Mouse (Mus musculus): ENCODE results near the gene Pfkfb2. TPM values are rescaled to one million over a fixed set of nuclear protein-coding genes. Genes with fewer than 3 reads are reported as not detected.

The Pfkfb2 gene
- polyA plus RNA-seq, 1 experiment from 2014 or later: 25.5 TPM

- no peak overlapping the region for H3K4me3 ChIP-seq
- H3K4me1 ChIP-seq: no peaks in the 10 kb centered on the region
- H3K9ac ChIP-seq: no peak overlapping the region
- ATAC-seq (replicated peaks): no peak
- H3K27me3 ChIP-seq (replicated peaks): no peaks in the 10 kb centered on the region
- no peak overlapping the region for H3K27ac ChIP-seq
- no peaks in the 10 kb centered on the region for H3K9me3 ChIP-seq
- H3K36me3 ChIP-seq (replicated peaks): no peaks in the 10 kb centered on the region
- 95% methylated on average over 3 of the region's 3 CpGs for WGBS
- H3K4me2 ChIP-seq: no peak overlapping the region
Observed at GRCm38 (mm10) chr1:130745591-130745990, 16.5 kb upstream of the Pfkfb2 start.

- 90% methylated on average over 5 of the region's 5 CpGs for WGBS
- no peak for ATAC-seq (replicated peaks)
Observed at GRCm38 (mm10) chr1:130744961-130745360, 15.9 kb upstream of the Pfkfb2 start.

GRCm38 (mm10) chr1:130744217-130744616, 15.2 kb upstream of the Pfkfb2 start:
- no peak overlapping the region for H3K4me3 ChIP-seq
- H3K36me3 ChIP-seq (replicated peaks): no peaks in the 10 kb centered on the region
- 84% methylated on average over 2 of the region's 2 CpGs for WGBS
- ATAC-seq (replicated peaks): no peak
- no peaks in the 10 kb centered on the region for H3K4me1 ChIP-seq
- no peak overlapping the region for H3K27ac ChIP-seq
- no peaks in the 10 kb centered on the region for H3K9me3 ChIP-seq
- no peak overlapping the region for H3K9ac ChIP-seq
- H3K27me3 ChIP-seq (replicated peaks): no peaks in the 10 kb centered on the region
- H3K4me2 ChIP-seq: no peak overlapping the region

More at GRCm38 (mm10) chr1:130744961-130745360, 15.9 kb upstream of the Pfkfb2 start:
- no peak overlapping the region for H3K4me2 ChIP-seq
- H3K9me3 ChIP-seq: no peaks in the 10 kb centered on the region
- no peaks in the 10 kb centered on the region for H3K27me3 ChIP-seq (replicated peaks)
- H3K9ac ChIP-seq: no peak overlapping the region
- H3K27ac ChIP-seq: no peak overlapping the region
- H3K4me1 ChIP-seq: no peaks in the 10 kb centered on the region
- no peak overlapping the region for H3K4me3 ChIP-seq
- H3K36me3 ChIP-seq (replicated peaks): no peaks in the 10 kb centered on the region

GRCm38 (mm10) chr1:130743775-130744174, 14.7 kb upstream of the Pfkfb2 start:
- 89% methylated on average over 1 of the region's 1 CpGs for WGBS
- no peak for ATAC-seq (replicated peaks)
- no peaks in the 10 kb centered on the region for H3K9me3 ChIP-seq

DNA sequence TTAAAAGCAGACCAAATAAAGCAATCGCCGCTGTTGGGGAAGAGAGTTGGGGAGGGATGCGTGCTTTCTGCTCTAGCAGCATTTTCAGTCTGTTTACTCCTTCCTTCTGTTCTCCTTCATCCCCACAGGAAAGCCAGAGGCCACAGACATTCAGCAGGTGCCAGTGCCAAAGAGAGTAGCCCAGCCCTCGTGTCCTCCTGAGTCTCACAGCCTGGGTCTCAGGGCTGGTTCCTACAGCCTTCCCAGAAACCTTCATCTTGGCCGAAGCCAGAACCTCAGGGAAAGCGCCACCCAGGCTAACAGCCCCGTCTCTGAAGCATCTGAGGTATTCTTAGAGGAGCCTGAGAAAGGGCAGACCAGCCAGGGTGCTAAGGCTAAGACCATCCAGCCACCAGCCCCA, 13.1 kb upstream of the Pfkfb2 start:
- Histone ChIP-seq H3K4me1 (no peaks in the 10 kb centered on the region), H3K9ac (no peak overlapping the region), H3K9me3 (no peaks in the 10 kb centered on the region), H3K4me2 (no peak overlapping the region), H3K4me3 (no peak overlapping the region), H3K27me3 (replicated peaks) (no peaks in the 10 kb centered on the region), H3K36me3 (replicated peaks) (no peaks in the 10 kb centered on the region), H3K27ac (no peak overlapping the region)
- no peak for ATAC-seq (replicated peaks)
- WGBS: 88% methylated on average over 7 of the region's 7 CpGs

More at GRCm38 (mm10) chr1:130743775-130744174, 14.7 kb upstream of the Pfkfb2 start:
- no peak overlapping the region for H3K4me3 ChIP-seq
- no peaks in the 10 kb centered on the region for H3K4me1 ChIP-seq
- no peaks in the 10 kb centered on the region for H3K36me3 ChIP-seq (replicated peaks)
- H3K27me3 ChIP-seq (replicated peaks): no peaks in the 10 kb centered on the region
- no peak overlapping the region for H3K27ac ChIP-seq
- H3K9ac ChIP-seq: no peak overlapping the region
- no peak overlapping the region for H3K4me2 ChIP-seq

DNA sequence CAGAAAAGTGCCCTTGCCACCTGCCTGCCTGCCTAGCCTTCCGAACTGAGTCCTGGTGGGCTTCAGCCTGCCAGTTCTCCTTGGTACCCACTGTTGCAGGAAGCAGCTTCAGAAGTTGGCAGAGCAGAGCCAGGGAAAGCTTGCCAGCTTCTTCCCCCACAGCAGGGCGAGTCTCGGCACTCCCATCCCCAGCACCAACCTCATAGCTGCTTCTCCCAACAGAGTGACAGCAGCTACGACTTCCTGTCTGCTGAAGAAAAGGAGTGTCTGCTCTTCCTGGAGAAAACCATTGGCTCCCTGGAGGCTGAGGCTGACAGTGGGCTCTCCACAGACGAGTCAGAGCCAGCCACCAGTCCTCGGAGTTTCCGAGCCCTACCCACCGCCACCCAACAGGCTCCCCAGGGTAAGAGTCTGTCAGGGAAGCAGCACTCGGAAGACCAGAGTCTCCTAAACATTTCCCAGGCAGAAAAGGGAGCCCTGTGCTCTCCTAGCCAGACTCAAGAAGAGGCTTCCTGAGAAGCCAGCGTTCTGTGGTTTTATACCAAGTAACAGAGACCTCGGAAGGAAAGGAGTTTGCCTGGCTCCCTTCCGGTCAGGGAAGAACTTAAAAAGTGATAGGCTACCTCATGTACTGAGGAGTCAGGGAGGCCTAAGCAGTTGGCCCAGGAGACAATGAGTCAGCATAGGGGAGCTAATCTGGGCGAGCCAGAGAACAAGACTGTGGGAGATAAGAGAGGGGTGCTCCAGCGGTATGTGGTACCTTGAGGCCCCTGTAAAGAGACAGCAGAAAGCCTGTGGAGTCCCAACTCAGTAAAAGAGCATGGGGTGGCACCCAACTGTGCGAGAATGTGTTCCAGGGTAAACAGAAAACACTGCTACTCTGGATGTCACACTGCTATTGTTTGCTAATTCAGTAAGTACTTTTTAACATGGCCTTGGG, 12.0 kb upstream of the Pfkfb2 start:
- H3K9ac ChIP-seq: no peak overlapping the region
- no peak overlapping the region for H3K4me2 ChIP-seq
- H3K27ac ChIP-seq: no peak overlapping the region
- H3K36me3 ChIP-seq (replicated peaks): no peaks in the 10 kb centered on the region
- ATAC-seq (replicated peaks): no peak
- H3K27me3 ChIP-seq (replicated peaks): no peaks in the 10 kb centered on the region
- no peaks in the 10 kb centered on the region for H3K4me1 ChIP-seq
- H3K4me3 ChIP-seq: no peak overlapping the region
- H3K9me3 ChIP-seq: no peaks in the 10 kb centered on the region
- WGBS: 58% methylated on average over 15 of the region's 15 CpGs

GRCm38 (mm10) chr1:130740227-130740648, 11.2 kb upstream of the Pfkfb2 start:
- H3K4me3 ChIP-seq: no peak overlapping the region
- H3K36me3 ChIP-seq (replicated peaks): no peaks in the 10 kb centered on the region
- no peaks in the 10 kb centered on the region for H3K9me3 ChIP-seq
- 69% methylated on average over 4 of the region's 4 CpGs for WGBS
- no peaks in the 10 kb centered on the region for H3K27me3 ChIP-seq (replicated peaks)
- ATAC-seq (replicated peaks): no peak
- no peak overlapping the region for H3K9ac ChIP-seq
- H3K4me2 ChIP-seq: no peak overlapping the region
- no peak overlapping the region for H3K27ac ChIP-seq
- no peaks in the 10 kb centered on the region for H3K4me1 ChIP-seq

DNA sequence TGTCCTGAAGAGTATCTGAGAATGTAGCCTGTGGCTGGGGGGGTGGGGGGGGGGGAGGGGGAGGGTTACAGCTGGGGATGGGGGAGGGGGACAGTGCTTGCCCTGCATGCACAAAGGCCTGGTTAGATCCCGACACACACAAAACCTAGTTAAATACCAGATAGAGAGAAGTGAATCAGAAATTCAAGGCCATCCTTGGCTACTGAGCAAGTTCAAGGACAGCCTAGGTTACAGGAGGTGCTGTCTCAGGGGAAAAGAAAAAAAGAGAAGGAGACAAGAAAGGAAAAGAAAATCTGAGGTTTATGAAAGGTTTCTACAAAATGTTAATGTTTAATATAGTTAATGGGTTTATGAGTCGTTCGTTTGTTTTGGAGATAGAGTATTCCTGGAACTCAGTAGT, 10.6 kb upstream of the Pfkfb2 start:
- Histone ChIP-seq H3K27me3 (replicated peaks) (no peaks in the 10 kb centered on the region), H3K27ac (no peak overlapping the region), H3K36me3 (replicated peaks) (no peaks in the 10 kb centered on the region), H3K4me2 (no peak overlapping the region), H3K9ac (no peak overlapping the region), H3K4me3 (no peak overlapping the region), H3K4me1 (no peaks in the 10 kb centered on the region), H3K9me3 (no peaks in the 10 kb centered on the region)
- no peak for ATAC-seq (replicated peaks)
- WGBS: 76% methylated on average over 3 of the region's 3 CpGs

- Histone ChIP-seq H3K4me1 (no peaks in the 10 kb centered on the region), H3K4me3 (no peak overlapping the region), H3K36me3 (replicated peaks) (no peaks in the 10 kb centered on the region), H3K27me3 (replicated peaks) (no peaks in the 10 kb centered on the region), H3K27ac (no peak overlapping the region), H3K9me3 (no peaks in the 10 kb centered on the region), H3K4me2 (no peak overlapping the region), H3K9ac (no peak overlapping the region)
- no peak for ATAC-seq (replicated peaks)
- 86% methylated on average over 3 of the region's 3 CpGs for WGBS
Observed at GRCm38 (mm10) chr1:130738551-130739106, 9.6 kb upstream of the Pfkfb2 start.

- WGBS: 88% methylated on average over 7 of the region's 7 CpGs
- Histone ChIP-seq H3K4me2 (no peak overlapping the region), H3K36me3 (replicated peaks) (no peaks in the 10 kb centered on the region), H3K4me1 (no peaks in the 10 kb centered on the region), H3K9me3 (no peaks in the 10 kb centered on the region), H3K27me3 (replicated peaks) (no peaks in the 10 kb centered on the region), H3K9ac (no peak overlapping the region), H3K27ac (no peak overlapping the region), H3K4me3 (no peak overlapping the region)
- ATAC-seq (replicated peaks): no peak
Observed at GRCm38 (mm10) chr1:130737916-130738315, 8.9 kb upstream of the Pfkfb2 start.

DNA sequence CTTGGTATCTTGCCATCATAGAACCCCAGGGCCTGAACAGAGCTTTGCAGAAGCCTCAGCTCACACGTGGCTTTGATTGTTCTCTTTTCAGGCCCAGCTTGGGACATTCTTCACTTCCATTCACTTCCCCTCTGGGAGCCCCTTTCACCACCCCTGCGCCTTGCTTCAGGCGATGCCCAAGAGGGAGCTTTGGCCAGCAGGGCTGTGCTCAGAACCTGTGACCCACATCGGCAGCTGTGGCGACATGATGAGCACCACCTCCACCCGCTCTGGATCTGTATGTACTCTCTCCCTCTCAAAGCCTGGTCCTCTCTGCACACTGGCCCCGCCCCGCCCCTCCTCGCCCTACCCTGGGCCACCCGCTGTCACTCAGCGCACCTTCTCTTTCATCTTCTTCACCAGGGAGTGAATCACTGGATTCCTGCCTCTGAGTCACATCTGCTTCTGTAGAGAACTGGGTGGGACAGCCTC, 8.4 kb upstream of the Pfkfb2 start:
- Histone ChIP-seq H3K9ac (no peak overlapping the region), H3K4me1 (no peaks in the 10 kb centered on the region), H3K9me3 (no peaks in the 10 kb centered on the region), H3K27ac (no peak overlapping the region), H3K36me3 (replicated peaks) (no peaks in the 10 kb centered on the region), H3K4me3 (no peak overlapping the region), H3K27me3 (replicated peaks) (no peaks in the 10 kb centered on the region), H3K4me2 (no peak overlapping the region)
- no peak for ATAC-seq (replicated peaks)
- WGBS: 33% methylated on average over 11 of the region's 11 CpGs

DNA sequence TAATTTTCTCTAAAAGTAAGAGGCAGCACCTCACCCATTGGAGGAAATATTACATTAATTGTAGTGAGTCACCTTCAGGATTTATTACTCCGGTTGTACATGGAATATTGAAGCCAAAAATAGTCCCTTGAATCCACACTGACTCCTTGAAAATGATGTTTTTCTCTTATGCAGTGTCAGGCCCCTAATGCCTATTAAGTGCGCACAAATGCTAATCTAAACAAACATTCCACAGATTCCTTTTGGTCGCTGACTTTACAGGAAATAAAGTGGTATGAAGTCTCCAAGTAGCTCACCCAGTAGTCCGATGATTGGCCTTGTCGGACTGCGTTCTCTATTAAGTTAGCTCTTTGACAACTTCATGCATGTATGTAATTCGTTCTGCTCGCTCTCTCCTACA, 5.8 kb upstream of the Pfkfb2 start:
- 76% methylated on average over 8 of the region's 8 CpGs for WGBS
- H3K4me1 ChIP-seq: no peaks in the 10 kb centered on the region
- no peak overlapping the region for H3K4me2 ChIP-seq
- no peak overlapping the region for H3K4me3 ChIP-seq
- no peaks in the 10 kb centered on the region for H3K9me3 ChIP-seq
- no peak overlapping the region for H3K27ac ChIP-seq
- no peak overlapping the region for H3K9ac ChIP-seq
- no peak for ATAC-seq (replicated peaks)
- H3K36me3 ChIP-seq (replicated peaks): no peaks in the 10 kb centered on the region
- H3K27me3 ChIP-seq (replicated peaks): no peaks in the 10 kb centered on the region

DNA sequence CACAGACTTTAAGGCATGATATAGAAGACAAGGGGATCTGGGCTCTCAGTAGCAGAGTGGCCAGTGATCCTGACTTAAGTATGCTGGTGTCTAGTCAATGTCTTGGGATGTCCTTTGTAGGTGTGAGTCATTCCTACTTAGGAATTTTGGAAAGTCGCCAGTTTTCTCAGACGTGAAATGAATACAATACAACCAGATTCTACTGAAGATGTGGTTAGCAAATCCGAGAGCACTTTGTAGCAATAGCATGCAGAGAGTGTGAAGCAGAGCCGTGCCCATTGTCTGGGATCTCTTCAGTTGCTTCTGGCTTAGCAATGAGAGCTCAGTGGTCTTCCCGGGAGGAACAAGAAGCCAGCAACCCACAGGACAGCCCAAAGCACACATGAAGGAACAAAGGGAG, 5.4 kb upstream of the Pfkfb2 start:
- no peaks in the 10 kb centered on the region for H3K4me1 ChIP-seq
- H3K27ac ChIP-seq: no peak overlapping the region
- no peaks in the 10 kb centered on the region for H3K36me3 ChIP-seq (replicated peaks)
- H3K27me3 ChIP-seq (replicated peaks): no peaks in the 10 kb centered on the region
- 48% methylated on average over 5 of the region's 5 CpGs for WGBS
- ATAC-seq (replicated peaks): no peak
- H3K9ac ChIP-seq: no peak overlapping the region
- no peak overlapping the region for H3K4me3 ChIP-seq
- no peaks in the 10 kb centered on the region for H3K9me3 ChIP-seq
- H3K4me2 ChIP-seq: no peak overlapping the region

Data from midbrain, embryonic 15.5 days (tissue).